Mouse (Mus musculus): ENCODE results near the gene Tcf23.
"Not testable (repeated sequence)": the region's sequence is repeated elsewhere in the genome, so short reads cannot be mapped to it uniquely, and the experiment has no call there.

The Tcf23 gene

GRCm38 (mm10) chr5:31000993-31001392 lies 32.5 kb downstream of the Tcf23 start:
- DNase-seq = no peak

DNA sequence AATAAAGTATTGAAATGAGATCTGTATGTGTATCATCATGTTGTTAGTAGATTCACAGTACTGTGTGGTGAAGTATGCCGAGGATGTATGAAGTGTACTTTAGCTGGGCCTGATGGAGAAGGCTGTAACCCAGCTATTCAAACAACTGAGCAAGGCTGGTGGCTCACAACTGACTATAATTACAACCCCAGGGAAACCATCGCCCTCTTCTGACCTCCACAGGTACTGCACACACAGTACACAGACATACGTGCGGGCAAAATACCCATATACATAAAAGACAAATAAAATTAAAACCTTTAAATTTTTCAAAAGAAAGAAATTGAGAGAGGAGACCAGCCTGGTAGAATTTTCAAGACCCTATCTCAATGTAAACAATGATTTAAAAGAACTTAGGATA lies 33.1 kb downstream of the Tcf23 start:
- no peak for DNase-seq

- DNase-seq = peak; percentile 89
Measured at GRCm38 (mm10) chr5:31004184-31004583, 35.7 kb downstream of the Tcf23 start.

- peak; percentile 61 for DNase-seq
Measured at GRCm38 (mm10) chr5:31012737-31013136, 44.3 kb downstream of the Tcf23 start.

- no peak for DNase-seq
Measured at GRCm38 (mm10) chr5:31015913-31016312, 47.5 kb downstream of the Tcf23 start.

- DNase-seq = not testable (repeated sequence)
Measured at GRCm38 (mm10) chr5:31021790-31022189, 53.3 kb downstream of the Tcf23 start.

DNA sequence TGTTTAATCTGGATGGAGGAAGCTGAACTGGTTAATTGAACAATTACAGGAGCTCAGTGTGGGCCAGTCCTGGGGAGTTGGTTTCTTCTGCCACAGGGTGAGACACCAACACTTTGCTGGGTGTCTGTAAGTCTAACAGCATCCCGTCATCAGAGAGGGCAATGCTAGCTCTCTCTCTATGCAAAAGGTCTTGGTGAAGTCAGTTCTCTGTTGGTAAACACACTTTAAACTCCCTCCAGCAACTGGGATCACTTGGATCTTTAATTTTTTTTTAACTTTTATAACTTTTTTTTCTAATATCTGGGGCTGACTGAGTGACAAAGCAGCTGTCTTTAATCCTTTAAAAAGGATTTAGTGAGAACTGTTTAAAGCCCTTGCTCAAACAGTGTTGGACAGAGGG lies 54.2 kb downstream of the Tcf23 start:
- DNase-seq = no peak

- DNase-seq = no peak
Measured at GRCm38 (mm10) chr5:31023254-31023653, 54.8 kb downstream of the Tcf23 start.

DNA sequence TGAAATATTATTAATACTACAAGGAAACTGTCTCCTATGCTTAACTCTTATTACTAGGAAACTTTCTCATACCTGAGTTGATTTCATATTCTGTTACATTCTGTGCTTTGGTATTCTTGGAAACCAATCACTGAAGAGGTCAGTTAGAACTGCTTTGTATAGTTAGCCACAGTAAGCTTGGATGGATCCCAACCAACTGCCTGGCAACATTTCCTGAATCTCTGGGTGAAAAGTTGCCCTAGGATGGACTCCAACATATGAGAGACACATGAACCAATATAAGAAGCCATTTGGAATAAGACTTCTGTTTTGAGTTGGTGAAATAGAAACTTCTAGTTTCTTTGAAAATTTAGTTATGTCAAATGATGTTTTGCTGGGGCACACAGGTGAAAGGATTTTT lies 56.2 kb downstream of the Tcf23 start:
- DNase-seq = no peak

All from thymus, postnatal 25 days (tissue).